In the genomic region with DNA sequence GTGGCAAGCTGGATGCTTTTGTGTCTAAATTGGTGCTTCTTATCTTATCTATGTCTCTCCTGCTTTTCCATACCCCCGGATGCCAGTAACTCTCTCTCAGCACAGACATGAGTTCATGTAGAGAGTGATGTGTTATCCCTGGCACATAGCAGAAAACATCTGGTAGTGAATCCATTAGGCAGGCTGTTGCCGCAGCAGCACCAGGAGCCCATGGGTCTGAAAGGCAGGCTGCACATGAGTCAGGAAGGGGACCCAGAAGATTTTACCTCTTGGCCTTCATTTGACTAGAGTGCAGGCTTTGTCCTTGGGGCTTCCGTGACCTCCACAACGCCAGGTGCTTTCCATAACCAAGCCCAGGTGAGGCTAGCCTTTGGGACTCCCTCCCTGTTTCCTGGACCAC, we compare ENCODE assay signal across 25 mouse cellular contexts.
A peak's percentile ranks its signal among the peaks of the same experiment; 100 is the strongest.
DNase-seq lines count a peak whose midpoint lies in the region; ATAC-seq lines count a peak whose summit lies in the region.
"Had no signal": no experiment of that assay in that cellular context is flagged by ENCODE, and none has a peak within 500 bp of the region (broad histone marks: within the 10 kb centered on the region; RNA-seq: fewer than 3 reads in every experiment).

No protein-coding gene starts in this region.

- H3K9ac ChIP-seq in midbrain, embryonic 13.5 days (replicated peaks), result no peak overlapping the region
- H3K9ac ChIP-seq in midbrain, embryonic 15.5 days, result no peak overlapping the region
- H3K9ac ChIP-seq: forebrain, embryonic 13.5 days; heart, embryonic 13.5 days; kidney, embryonic 15.5 days; liver, embryonic 15.5 days; lung, embryonic 15.5 days had no signal

- WGBS in midbrain, embryonic 13.5 days, result 76% methylated on average over 4 of the region's 4 CpGs
- 86% methylated on average over 4 of the region's 4 CpGs for WGBS in midbrain, embryonic 10.5 days
- 70% methylated on average over 4 of the region's 4 CpGs for WGBS in midbrain, embryonic 15.5 days

- peaks cover 34% of the 10 kb centered on the region for H3K4me1 ChIP-seq in midbrain, embryonic 13.5 days (replicated peaks)
- H3K4me1 ChIP-seq in midbrain, embryonic 10.5 days, result peaks cover 12% of the 10 kb centered on the region; the same call in 1 of the 2 replicates
- peaks cover 30% of the 10 kb centered on the region for H3K4me1 ChIP-seq in midbrain, embryonic 15.5 days
- H3K4me1 ChIP-seq: liver, embryonic 15.5 days; lung, embryonic 15.5 days had no signal

- H3K4me2 ChIP-seq in midbrain, embryonic 13.5 days (replicated peaks), result no peak overlapping the region; the same call in 1 of the 2 replicates
- H3K4me2 ChIP-seq in midbrain, embryonic 15.5 days, result no peak overlapping the region
- H3K4me2 ChIP-seq: forebrain, embryonic 13.5 days; heart, embryonic 13.5 days; kidney, embryonic 15.5 days; liver, embryonic 15.5 days; lung, embryonic 15.5 days had no signal

- no peak for ATAC-seq in midbrain, embryonic 13.5 days
- peak; percentile 27; the same call in 1 of the 2 replicates for ATAC-seq in midbrain, embryonic 15.5 days (replicated peaks)
- ATAC-seq: forebrain, embryonic 13.5 days; Patski had no signal

- no peak overlapping the region for H3K4me3 ChIP-seq in midbrain, embryonic 13.5 days (replicated peaks)
- H3K4me3 ChIP-seq in midbrain, embryonic 10.5 days, result no peak overlapping the region
- H3K4me3 ChIP-seq in midbrain, embryonic 15.5 days, result no peak overlapping the region
- H3K4me3 ChIP-seq: forebrain, embryonic 13.5 days; heart, adult 2 months; heart, embryonic 13.5 days; kidney, embryonic 15.5 days; liver, embryonic 15.5 days; lung, embryonic 15.5 days had no signal

- H3K27me3 ChIP-seq in midbrain, embryonic 13.5 days, result no peaks in the 10 kb centered on the region
- H3K27me3 ChIP-seq in midbrain, embryonic 10.5 days (ENCODE audit: low read depth, poor library complexity, severe bottlenecking), result no peaks in the 10 kb centered on the region
- H3K27me3 ChIP-seq in midbrain, embryonic 15.5 days (replicated peaks), result no peaks in the 10 kb centered on the region
- H3K27me3 ChIP-seq: forebrain, embryonic 13.5 days; heart, embryonic 13.5 days; kidney, embryonic 15.5 days; liver, embryonic 15.5 days; lung, embryonic 15.5 days; Patski had no signal

- H3K27ac ChIP-seq in midbrain, embryonic 13.5 days, result peak overlapping the region; percentile 76
- H3K27ac ChIP-seq in midbrain, embryonic 10.5 days (replicated peaks), result no peak overlapping the region
- H3K27ac ChIP-seq in midbrain, embryonic 15.5 days, result peak overlapping the region; percentile 68
- H3K27ac ChIP-seq: forebrain, embryonic 13.5 days; heart, adult 2 months; heart, embryonic 13.5 days; kidney, embryonic 15.5 days; liver, embryonic 15.5 days; lung, embryonic 15.5 days; macrophage had no signal

- no peaks in the 10 kb centered on the region for H3K9me3 ChIP-seq in midbrain, embryonic 13.5 days
- no peaks in the 10 kb centered on the region for H3K9me3 ChIP-seq in midbrain, embryonic 10.5 days (replicated peaks)
- no peaks in the 10 kb centered on the region for H3K9me3 ChIP-seq in midbrain, embryonic 15.5 days
- H3K9me3 ChIP-seq: forebrain, embryonic 13.5 days; heart, embryonic 13.5 days; kidney, embryonic 15.5 days; liver, embryonic 15.5 days; lung, embryonic 15.5 days had no signal

- DNase-seq in heart, adult 11 months, result peak; percentile 84
- no peak for DNase-seq in heart, adult 18-20 months
- DNase-seq in midbrain, embryonic 10.5 days (ENCODE audit: low spot score), result no peak
- no peak for DNase-seq in embryo, embryonic 9.5 days (ENCODE audit: extremely low spot score)
- DNase-seq in urinary bladder, adult 18-20 months (ENCODE audit: low spot score in 2 of 2), result no peak
- DNase-seq: adrenal gland, postnatal 36 days; cerebellum, adult 11 months; cerebellum, postnatal 10 days; gastrocnemius, postnatal 14 days; heart, adult 2 months; heart, postnatal 14 days; kidney, adult 11 months; kidney, postnatal 36 days; liver; right cerebral cortex, postnatal 25 days; spleen, adult 18-20 months had no signal

- H3K36me3 ChIP-seq in midbrain, embryonic 13.5 days, result no peaks in the 10 kb centered on the region
- H3K36me3 ChIP-seq in midbrain, embryonic 10.5 days, result no peaks in the 10 kb centered on the region
- H3K36me3 ChIP-seq in midbrain, embryonic 15.5 days (replicated peaks), result no peaks in the 10 kb centered on the region
- H3K36me3 ChIP-seq: heart, embryonic 13.5 days; kidney, embryonic 15.5 days; liver, embryonic 15.5 days; lung, embryonic 15.5 days had no signal
